Mouse (Mus musculus) heart, embryonic 14.5 days (tissue): ENCODE results near the gene Aff2. TPM values are rescaled to one million over a fixed set of nuclear protein-coding genes. Genes with fewer than 3 reads are reported as not detected.

Source experiments
- ATAC-seq: fragments of 200-750 bp; cut with Nextera tagmentation; 2 replicates; pipeline ENCODE4 v1.8.0; 2017; ENCODE audit warnings: low read depth, moderate TSS enrichment; ENCODE audit not compliant: insufficient number of reproducible peaks, insufficient read depth, low FRiP score
- H3K27ac ChIP-seq, 2 experiments: fragments of 200-500 bp in 1 of 2; fragments of 300-500 bp in 1 of 2; sonication (generic) in 1 of 2; replicated peaks in 1 of 2; 2 replicates each; pipeline ENCODE4 v1.5.1; 2012 to 2014; ENCODE audit warnings: low read depth in 2 of 2, low read length in 2 of 2, control low read depth in 1 of 2, mild to moderate bottlenecking in 1 of 2, mixed read lengths in 1 of 2; ENCODE audit not compliant: control insufficient read depth in 1 of 2, insufficient read depth in 1 of 2
- H3K27me3 ChIP-seq: fragments of 300-500 bp; sonication (generic); 2 replicates; pipeline ENCODE4 v1.6.1; 2014; ENCODE audit warnings: mild to moderate bottlenecking, low read length, control low read depth; ENCODE audit not compliant: control insufficient read depth, insufficient read depth
- H3K36me3 ChIP-seq: fragments of 300-500 bp; sonication (generic); 2 replicates; pipeline ENCODE4 v1.6.1; 2014; ENCODE audit warnings: mild to moderate bottlenecking, control low read depth, low read length, mixed read lengths; ENCODE audit not compliant: control insufficient read depth, insufficient read depth
- H3K4me1 ChIP-seq, 2 experiments: fragments of 200-500 bp in 1 of 2; fragments of 300-500 bp in 1 of 2; sonication (generic) in 1 of 2; 2 replicates each; pipeline ENCODE4 v1.6.1; 2012 to 2014; ENCODE audit warnings: low read length in 2 of 2, control low read depth in 1 of 2, mixed read lengths in 1 of 2; ENCODE audit not compliant: control insufficient read depth in 2 of 2, insufficient read depth in 2 of 2
- H3K4me2 ChIP-seq: fragments of 300-500 bp; sonication (generic); 2 replicates; pipeline ENCODE4 v1.6.1; 2014; ENCODE audit warnings: mild to moderate bottlenecking, low read length
- H3K4me3 ChIP-seq, 2 experiments: fragments of 200-500 bp in 1 of 2; fragments of 300-500 bp in 1 of 2; sonication (generic) in 1 of 2; 2 replicates each; pipeline ENCODE4 v1.5.1; 2012 to 2014; ENCODE audit warnings: low read length in 2 of 2, mild to moderate bottlenecking in 2 of 2, control low read depth in 1 of 2, low read depth in 1 of 2, moderate library complexity in 1 of 2; ENCODE audit not compliant: control insufficient read depth in 1 of 2, insufficient read depth in 1 of 2
- H3K9ac ChIP-seq: fragments of 300-500 bp; sonication (generic); 2 replicates; pipeline ENCODE4 v1.6.1; 2014; ENCODE audit warnings: mild to moderate bottlenecking, low read length
- H3K9me3 ChIP-seq: fragments of 300-500 bp; sonication (generic); 2 replicates; pipeline ENCODE4 v1.6.1; 2016; ENCODE audit warnings: low read length, control low read depth; ENCODE audit not compliant: control insufficient read depth
- WGBS: fragments of 180-500 bp; shearing (Covaris S2); extraction: QIAGEN DNeasy Blood & Tissue Kit; methylation state at CpG from one replicate; pipeline ENCODE4 v1.1.7; 2014; 5-methylcytosine and 5-hydroxymethylcytosine counted together
- polyA plus RNA-seq: library from polyadenylated mRNA; unstranded; fragments of >200 nt; fragmentation: Nextera tagmentation; extraction: Ambion mirVana; gene quantifications from 2 replicates; pipeline ENCODE4 v1.2.1, GENCODE M21; 2014

Aff2 gene
- 7.6 and 8.6 TPM in 2 replicates for polyA plus RNA-seq

DNA sequence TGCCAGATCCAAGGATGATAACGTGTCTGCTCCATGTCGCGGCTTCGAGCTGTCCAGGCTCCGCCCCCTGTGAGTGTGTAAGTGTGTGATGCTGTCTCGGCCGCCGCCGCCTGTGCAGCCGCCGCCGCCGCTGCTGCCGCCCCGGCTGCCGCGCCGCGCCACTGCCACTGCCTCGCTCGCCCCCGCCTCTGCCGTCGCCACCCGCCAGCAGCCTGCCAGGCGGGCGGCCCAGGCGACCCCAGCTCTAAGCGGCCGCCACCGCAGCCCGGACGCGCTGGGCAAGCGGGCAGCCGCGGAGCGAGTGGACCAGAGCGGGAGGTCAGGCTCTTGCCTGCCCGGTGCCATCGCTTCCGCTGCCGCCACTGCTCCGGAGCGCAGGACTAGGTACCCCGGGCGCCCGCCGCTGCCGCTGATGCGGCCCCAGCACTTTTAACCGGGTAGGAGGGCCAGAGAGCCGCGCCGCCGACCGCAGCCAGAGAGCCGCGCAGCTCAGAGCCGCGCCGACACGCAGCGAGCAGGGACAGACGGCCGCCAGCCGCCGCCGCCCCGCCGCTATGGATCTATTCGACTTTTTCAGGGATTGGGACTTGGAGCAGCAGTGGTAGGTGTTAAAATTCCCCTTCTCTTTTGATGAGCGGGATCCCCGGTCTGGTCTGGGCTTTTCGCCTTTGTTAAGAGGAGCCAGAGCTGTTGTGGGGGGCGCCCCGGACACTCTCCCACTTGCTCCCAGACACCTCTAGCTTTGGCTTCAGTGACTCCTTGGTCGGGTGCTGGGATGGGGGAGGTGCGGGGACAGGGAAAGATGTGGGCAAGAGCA lies at the start of gene Aff2:
Gene Aff2 (plus strand): TSS at position 57 of the 817 bp plus-strand sequence.
- no peak for ATAC-seq
- Histone ChIP-seq H3K36me3 (no peaks in the 10 kb centered on the region), H3K9me3 (no peaks in the 10 kb centered on the region), H3K4me3 (peak within 1 kb of the TSS; percentile 59 to 89), H3K4me1 (peaks cover 0 to 6% of the 10 kb centered on the region in 2 experiments; a peak in 1 of 4 replicates), H3K9ac (peak within 1 kb of the TSS; percentile 77), H3K27me3 (no peaks in the 10 kb centered on the region), H3K27ac (peak within 1 kb of the TSS in 1 of 2 experiments; percentile 59; a peak in 2 of 4 replicates), H3K4me2 (peak within 1 kb of the TSS; percentile 70)
- 15% methylated on average over 61 of the region's 79 CpGs for WGBS

DNA sequence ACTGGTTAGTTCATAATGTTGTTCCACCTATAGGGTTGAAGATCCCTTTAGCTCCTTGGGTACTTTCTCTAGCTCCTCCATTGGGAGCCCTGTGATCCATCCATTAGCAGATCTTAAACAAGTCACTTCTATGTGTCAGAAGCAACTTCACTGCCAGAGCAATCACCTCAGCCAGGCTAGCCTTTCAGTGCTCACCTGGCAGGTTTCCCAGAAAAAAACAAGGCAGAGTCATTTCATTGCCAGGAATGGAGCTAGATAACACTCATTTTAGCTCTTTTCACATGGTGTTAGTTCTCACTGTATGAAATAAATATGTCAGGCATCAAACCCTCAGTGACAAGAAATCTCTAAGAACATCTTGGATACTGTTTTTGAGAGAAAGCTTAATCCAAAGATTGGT lies 22.8 kb upstream of the Aff2 start:
- no peak overlapping the region for H3K9ac ChIP-seq
- no peaks in the 10 kb centered on the region for H3K36me3 ChIP-seq
- no peaks in the 10 kb centered on the region for H3K4me1 ChIP-seq
- no peak for ATAC-seq
- H3K4me2 ChIP-seq, result no peak overlapping the region
- H3K27me3 ChIP-seq, result no peaks in the 10 kb centered on the region
- H3K9me3 ChIP-seq, result no peaks in the 10 kb centered on the region
- H3K4me3 ChIP-seq, result no peak overlapping the region
- H3K27ac ChIP-seq, result no peak overlapping the region

DNA sequence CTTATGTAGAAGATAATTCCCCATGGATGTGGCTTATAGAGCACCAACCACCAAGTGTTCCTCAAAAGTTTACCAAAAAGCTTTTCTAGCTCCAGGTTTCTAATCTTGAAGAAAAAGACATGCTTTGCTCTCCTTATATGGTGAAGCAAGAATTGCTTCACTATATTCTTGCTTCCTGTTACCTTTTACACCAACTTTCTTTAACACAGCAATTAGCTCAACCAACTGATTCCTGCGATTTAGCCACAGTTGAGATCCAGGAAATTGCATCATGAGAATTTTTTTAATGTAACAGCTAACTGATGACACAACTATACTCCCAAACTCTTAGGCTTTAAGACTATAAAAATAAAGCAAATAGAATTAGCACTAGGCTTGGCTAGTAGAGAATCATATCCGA lies 4.5 kb upstream of the Aff2 start:
- H3K9me3 ChIP-seq, result no peaks in the 10 kb centered on the region
- 68% methylated on average over 2 of the region's 2 CpGs for WGBS
- no peak for ATAC-seq

DNA sequence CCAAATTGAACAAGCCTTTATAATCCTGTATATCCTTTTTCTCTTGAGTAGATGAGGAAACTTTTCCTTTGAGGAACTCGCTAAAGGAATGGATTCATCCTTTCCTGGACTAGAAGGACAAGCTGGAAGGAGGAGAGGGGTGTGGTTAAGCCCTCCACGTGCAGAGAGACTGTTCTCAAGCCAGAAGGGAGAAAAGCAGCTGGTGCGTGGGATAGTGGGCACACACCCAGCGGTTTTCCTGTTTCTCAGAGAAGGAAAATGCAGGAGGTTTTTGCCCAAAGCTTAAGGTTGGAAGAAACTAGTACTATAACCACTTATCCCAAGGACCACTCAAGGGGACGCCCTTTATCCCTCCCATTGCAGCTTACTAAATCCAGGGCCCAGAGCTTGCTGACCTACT lies 734 bp upstream of the Aff2 start:
- no peak for ATAC-seq
- Histone ChIP-seq H3K9me3 (no peaks in the 10 kb centered on the region), H3K4me1 (peaks cover 0 to 5% of the 10 kb centered on the region in 2 experiments; a peak in 1 of 4 replicates), H3K36me3 (no peaks in the 10 kb centered on the region), H3K27ac (no peak overlapping the region), H3K4me3 (peak overlapping the region; percentile 59 to 89), H3K9ac (no peak overlapping the region), H3K4me2 (peak overlapping the region; percentile 70), H3K27me3 (no peaks in the 10 kb centered on the region)
- 48% methylated on average over 5 of the region's 5 CpGs for WGBS

More for the DNA sequence above, 4.5 kb upstream of the Aff2 start:
- Histone ChIP-seq H3K27me3 (no peaks in the 10 kb centered on the region), H3K36me3 (no peaks in the 10 kb centered on the region), H3K27ac (no peak overlapping the region), H3K4me3 (no peak overlapping the region), H3K9ac (no peak overlapping the region), H3K4me2 (no peak overlapping the region), H3K4me1 (peaks cover 0 to 2% of the 10 kb centered on the region in 2 experiments; a peak in 1 of 4 replicates)

DNA sequence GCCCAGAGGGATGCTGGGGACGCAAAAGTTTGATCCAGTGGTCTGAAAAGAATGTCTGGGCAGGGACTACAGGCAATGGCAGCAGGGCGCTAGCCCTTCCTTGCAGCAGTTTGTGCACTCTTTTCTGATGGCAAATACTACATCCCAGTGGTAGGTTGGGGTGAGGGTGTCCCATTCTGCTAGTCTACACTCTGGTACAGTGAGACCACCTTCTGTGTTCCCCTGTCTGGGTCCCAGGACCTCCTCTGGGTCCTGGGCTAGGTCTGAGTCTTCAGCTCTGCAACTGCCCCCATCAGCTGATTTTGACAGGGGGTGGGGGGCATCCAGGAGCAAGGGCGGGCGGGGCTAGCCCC lies 233 bp upstream of the Aff2 start:
- peaks cover 0 to 6% of the 10 kb centered on the region in 2 experiments; a peak in 1 of 4 replicates for H3K4me1 ChIP-seq
- 24% methylated on average over 4 of the region's 4 CpGs for WGBS
- H3K27ac ChIP-seq, result no peak overlapping the region
- peak overlapping the region; percentile 77; the same call in 1 of the 2 replicates for H3K9ac ChIP-seq
- no peaks in the 10 kb centered on the region for H3K9me3 ChIP-seq
- peak overlapping the region; percentile 70 for H3K4me2 ChIP-seq
- no peaks in the 10 kb centered on the region for H3K36me3 ChIP-seq
- H3K4me3 ChIP-seq, result peak overlapping the region; percentile 59 to 89
- ATAC-seq, result no peak
- no peaks in the 10 kb centered on the region for H3K27me3 ChIP-seq

GRCm38 (mm10) chrX:69361055-69361558 lies 1.0 kb downstream of the Aff2 start:
- WGBS, result 19% methylated on average over 10 of the region's 10 CpGs
- H3K36me3 ChIP-seq, result no peaks in the 10 kb centered on the region
- H3K4me1 ChIP-seq, result peaks cover 0 to 6% of the 10 kb centered on the region in 2 experiments; a peak in 1 of 4 replicates
- H3K4me3 ChIP-seq, result peak overlapping the region; percentile 59 to 89
- H3K27ac ChIP-seq, result 0 out of 4 replicates have a peak overlapping the region, but pooled peaks of 1 of the 2 experiments have one; percentile 59
- ATAC-seq, result no peak
- H3K4me2 ChIP-seq, result peak overlapping the region; percentile 70
- no peaks in the 10 kb centered on the region for H3K27me3 ChIP-seq
- no peaks in the 10 kb centered on the region for H3K9me3 ChIP-seq
- peak overlapping the region; percentile 77 for H3K9ac ChIP-seq

GRCm38 (mm10) chrX:69364198-69364597 lies 4.1 kb downstream of the Aff2 start:
- no peak for ATAC-seq
- Histone ChIP-seq H3K9me3 (no peaks in the 10 kb centered on the region), H3K36me3 (no peaks in the 10 kb centered on the region), H3K4me2 (no peak overlapping the region), H3K4me1 (peaks cover 0 to 6% of the 10 kb centered on the region in 2 experiments; a peak in 1 of 4 replicates), H3K27me3 (no peaks in the 10 kb centered on the region), H3K9ac (no peak overlapping the region), H3K4me3 (no peak overlapping the region), H3K27ac (no peak overlapping the region)
- WGBS, result 13% methylated on average over 2 of the region's 2 CpGs
